8 mouse cellular contexts compared by ENCODE assay signal in genomic region chr6:97457954-97458353, GRCm38 (mm10).
DNase-seq lines count a peak whose midpoint lies in the region; ATAC-seq lines count a peak whose summit lies in the region.

No protein-coding gene starts in this region.

- no peak overlapping the region for H3K4me2 ChIP-seq in midbrain, embryonic 11.5 days
- no peak overlapping the region for H3K4me2 ChIP-seq in midbrain, embryonic 16.5 days (ENCODE audit: low read length)
- H3K4me2 ChIP-seq in forebrain, embryonic 13.5 days, result peak overlapping the region; percentile 21

- H3K9me3 ChIP-seq in midbrain, embryonic 11.5 days (ENCODE audit: control insufficient read depth, low read length), result no peaks in the 10 kb centered on the region
- H3K9me3 ChIP-seq in midbrain, embryonic 16.5 days (replicated peaks; ENCODE audit: control insufficient read depth, low read length, poor library complexity, severe bottlenecking), result no peaks in the 10 kb centered on the region
- no peaks in the 10 kb centered on the region for H3K9me3 ChIP-seq in forebrain, embryonic 13.5 days (replicated peaks)

- no peak overlapping the region for H3K27ac ChIP-seq in midbrain, embryonic 11.5 days (ENCODE audit: low read depth, low read length)
- H3K27ac ChIP-seq in midbrain, embryonic 16.5 days (ENCODE audit: low read length), result no peak overlapping the region
- 0 out of 2 replicates have a peak overlapping the region, but pooled peaks have one; percentile 35 for H3K27ac ChIP-seq in forebrain, embryonic 13.5 days

- ATAC-seq in midbrain, embryonic 11.5 days (ENCODE audit: low FRiP score), result peak; percentile 33; the same call in 1 of the 2 replicates
- no peak for ATAC-seq in midbrain, embryonic 16.5 days
- peak; percentile 22; the same call in 1 of the 2 replicates for ATAC-seq in forebrain, embryonic 13.5 days
- peak; percentile 80 for ATAC-seq in inflammation-experienced regulatory T-cells, adult 6 months
- no peak for ATAC-seq in erythroblast, adult 5-6 weeks (replicated peaks; ENCODE audit: low FRiP score, poor library complexity, severe bottlenecking)

- WGBS in midbrain, embryonic 11.5 days, result 33% methylated on average over 3 of the region's 3 CpGs
- 19% methylated on average over 3 of the region's 3 CpGs for WGBS in midbrain, embryonic 16.5 days
- 8% methylated on average over 3 of the region's 3 CpGs for WGBS in forebrain, embryonic 13.5 days

- no peaks in the 10 kb centered on the region for H3K27me3 ChIP-seq in midbrain, embryonic 11.5 days (ENCODE audit: control insufficient read depth, insufficient read depth, low read length)
- no peaks in the 10 kb centered on the region for H3K27me3 ChIP-seq in midbrain, embryonic 16.5 days (ENCODE audit: control insufficient read depth, insufficient read depth, low read depth, low read length)
- no peaks in the 10 kb centered on the region for H3K27me3 ChIP-seq in forebrain, embryonic 13.5 days

- no peak overlapping the region for H3K9ac ChIP-seq in midbrain, embryonic 11.5 days (ENCODE audit: low read length)
- H3K9ac ChIP-seq in midbrain, embryonic 16.5 days (ENCODE audit: low read depth, low read length), result no peak overlapping the region
- H3K9ac ChIP-seq in forebrain, embryonic 13.5 days, result no peak overlapping the region

- H3K4me3 ChIP-seq in midbrain, embryonic 11.5 days (ENCODE audit: low read depth, low read length), result no peak overlapping the region
- no peak overlapping the region for H3K4me3 ChIP-seq in midbrain, embryonic 16.5 days (ENCODE audit: low read depth, low read length)
- no peak overlapping the region for H3K4me3 ChIP-seq in forebrain, embryonic 13.5 days

- DNase-seq in midbrain, embryonic 11.5 days (ENCODE audit: low spot score, missing footprints), result no peak
- DNase-seq in lung, postnatal 14 days, result peak; percentile 57
- DNase-seq in urinary bladder, postnatal 36 days (ENCODE audit: low spot score in 2 of 2), result no peak
- no peak for DNase-seq in ovary, postnatal 14 days (ENCODE audit: low spot score)

- H3K4me1 ChIP-seq in midbrain, embryonic 11.5 days (ENCODE audit: control insufficient read depth, insufficient read depth, low read length), result peaks cover 7% of the 10 kb centered on the region
- peaks cover 8% of the 10 kb centered on the region for H3K4me1 ChIP-seq in midbrain, embryonic 16.5 days (ENCODE audit: control insufficient read depth, insufficient read depth, low read length)
- peaks cover 42% of the 10 kb centered on the region for H3K4me1 ChIP-seq in forebrain, embryonic 13.5 days

- no peaks in the 10 kb centered on the region for H3K36me3 ChIP-seq in midbrain, embryonic 11.5 days (ENCODE audit: control insufficient read depth, insufficient read depth, low read length)
- H3K36me3 ChIP-seq in midbrain, embryonic 16.5 days (ENCODE audit: control insufficient read depth, insufficient read depth, low read length), result no peaks in the 10 kb centered on the region
- H3K36me3 ChIP-seq in forebrain, embryonic 13.5 days (ENCODE audit: poor library complexity, severe bottlenecking), result no peaks in the 10 kb centered on the region

Comparison
In these comparisons a context has a peak if more than half of its experiments do, and no peak if none do; other contexts are left out.
1. ATAC-seq: peak in midbrain, embryonic 11.5 days (single experiment), forebrain, embryonic 13.5 days (single experiment) and inflammation-experienced regulatory T-cells, adult 6 months (single experiment); none in midbrain, embryonic 16.5 days (single experiment) and erythroblast, adult 5-6 weeks (single experiment).